ENCODE assay signal across 11 mouse cellular contexts in the genomic region with DNA sequence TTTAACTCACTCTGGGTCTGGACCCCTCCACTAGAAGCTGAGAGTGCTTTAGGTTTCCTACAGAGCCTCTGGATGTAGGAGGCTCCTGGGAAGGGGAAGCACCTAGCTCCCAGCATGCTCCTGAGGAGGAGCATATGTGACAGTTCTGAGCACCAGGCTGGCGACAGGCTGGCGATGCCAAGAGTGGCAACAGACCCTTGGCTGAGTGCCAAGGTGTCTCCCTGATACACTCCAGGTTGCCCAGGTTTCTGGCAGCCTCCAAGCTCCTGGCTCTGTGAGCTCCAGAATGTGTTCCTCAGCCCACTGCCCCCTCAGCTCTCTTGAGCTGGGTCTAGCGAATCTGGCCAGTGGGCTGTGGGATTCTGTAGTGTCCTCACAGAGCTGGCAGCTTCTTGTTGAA. TPM values are rescaled to one million over a fixed set of nuclear protein-coding genes. Genes with fewer than 3 reads are reported as not detected.
DNase-seq lines count a peak whose midpoint lies in the region; ATAC-seq lines count a peak whose summit lies in the region.
"Had no signal": no experiment of that assay in that cellular context is flagged by ENCODE, and none has a peak within 500 bp of the region (broad histone marks: within the 10 kb centered on the region; RNA-seq: fewer than 3 reads in every experiment).

No protein-coding gene starts in this region.

- no peak overlapping the region for H3K4me3 ChIP-seq in lung, embryonic 15.5 days
- no peak overlapping the region for H3K4me3 ChIP-seq in hindbrain, embryonic 16.5 days (ENCODE audit: low read length)
- H3K4me3 ChIP-seq: limb, embryonic 15.5 days had no signal

- H3K27me3 ChIP-seq in lung, embryonic 15.5 days: peaks cover 13% of the 10 kb centered on the region; the same call in 1 of the 2 replicates
- no peaks in the 10 kb centered on the region; the same call in 1 of the 2 replicates for H3K27me3 ChIP-seq in hindbrain, embryonic 16.5 days (replicated peaks; ENCODE audit: control insufficient read depth, insufficient read depth, low read length)

- H3K36me3 ChIP-seq in lung, embryonic 15.5 days: no peaks in the 10 kb centered on the region
- H3K36me3 ChIP-seq in hindbrain, embryonic 16.5 days (ENCODE audit: control insufficient read depth, insufficient read depth, low read length): no peaks in the 10 kb centered on the region
- H3K36me3 ChIP-seq: limb, embryonic 15.5 days had no signal

- peak; percentile 18; the same call in 1 of the 2 replicates for ATAC-seq in frontal cortex, adult (ENCODE audit: low TSS enrichment)
- ATAC-seq in lung, embryonic 15.5 days (ENCODE audit: borderline replicate concordance, extremely low read depth, low FRiP score, low TSS enrichment): no peak
- no peak for ATAC-seq in hindbrain, embryonic 16.5 days
- ATAC-seq in inflammation-experienced regulatory T-cells, adult 6 months: no peak

- H3K27ac ChIP-seq in lung, embryonic 15.5 days: peak overlapping the region; percentile 37; the same call in 1 of the 2 replicates
- no peak overlapping the region for H3K27ac ChIP-seq in hindbrain, embryonic 16.5 days (ENCODE audit: low read depth, low read length)
- H3K27ac ChIP-seq: limb, embryonic 15.5 days had no signal

- WGBS in lung, embryonic 15.5 days: 17% methylated on average over 3 of the region's 3 CpGs
- 54% methylated on average over 3 of the region's 3 CpGs for WGBS in hindbrain, embryonic 16.5 days

- no peak overlapping the region for H3K4me2 ChIP-seq in lung, embryonic 15.5 days
- H3K4me2 ChIP-seq in hindbrain, embryonic 16.5 days (ENCODE audit: low read length): no peak overlapping the region
- H3K4me2 ChIP-seq: limb, embryonic 15.5 days had no signal

- H3K9ac ChIP-seq in lung, embryonic 15.5 days: no peak overlapping the region
- H3K9ac ChIP-seq in hindbrain, embryonic 16.5 days (ENCODE audit: low read depth, low read length): peak overlapping the region; percentile 45; the same call in 1 of the 2 replicates

- H3K4me1 ChIP-seq in lung, embryonic 15.5 days: peaks cover 15% of the 10 kb centered on the region; the same call in 1 of the 2 replicates
- peaks cover 24% of the 10 kb centered on the region for H3K4me1 ChIP-seq in hindbrain, embryonic 16.5 days (ENCODE audit: control insufficient read depth, insufficient read depth, low read depth, low read length)

- DNase-seq in frontal cortex, postnatal 14 days (ENCODE audit: low spot score in 2 of 2): no peak
- no peak for DNase-seq in lung, postnatal 4 days
- peak; percentile 85 to 92 for DNase-seq in cerebellum, postnatal 10 days
- no peak for DNase-seq in urinary bladder, postnatal 25 days (ENCODE audit: low spot score)
- DNase-seq: kidney, postnatal 10 days had no signal

- no peaks in the 10 kb centered on the region for H3K9me3 ChIP-seq in lung, embryonic 15.5 days
- H3K9me3 ChIP-seq in hindbrain, embryonic 16.5 days (ENCODE audit: control insufficient read depth, low read length): no peaks in the 10 kb centered on the region
- H3K9me3 ChIP-seq: limb, embryonic 15.5 days had no signal

RNA-seq across cellular contexts. Expression of gene Sstr3, which starts 2.9 kb away (rescaled TPM):
- 0.05 TPM in 1 of 2 replicates, not detected in the other for polyA plus RNA-seq in lung, embryonic 15.5 days (2015; fragmentation: Nextera tagmentation; extraction: Ambion mirVana)
- 0.95 and 1.1 TPM in 2 replicates for polyA plus RNA-seq in hindbrain, embryonic 16.5 days (2015; fragmentation: Nextera tagmentation; extraction: Ambion mirVana)
- under 1 TPM in 1 of 3 experiments, not detected in 2; 0.17 TPM for polyA plus RNA-seq in inflammation-experienced regulatory T-cells, adult 6 months (2017; shearing (Covaris generic))
- polyA plus RNA-seq: C2C12 had no signal

RNA-seq across cellular contexts. Expression of gene C1qtnf6, which starts 10.4 kb away (rescaled TPM):
- polyA plus RNA-seq in lung, embryonic 15.5 days (2015; fragmentation: Nextera tagmentation; extraction: Ambion mirVana): 31.1 and 33.1 TPM in 2 replicates
- polyA plus RNA-seq in hindbrain, embryonic 16.5 days (2015; fragmentation: Nextera tagmentation; extraction: Ambion mirVana): 9.9 and 11.6 TPM in 2 replicates
- polyA plus RNA-seq in inflammation-experienced regulatory T-cells, adult 6 months (2017; shearing (Covaris generic)): 10 to 100 TPM in 1 of 3 experiments, 1 to 10 TPM in 2; 7.7 to 24.3 (median 8.0) TPM

RNA-seq across cellular contexts. Expression of gene Rac2, which starts 31.0 kb away (rescaled TPM):
- 17.5 and 27.3 TPM in 2 replicates for polyA plus RNA-seq in lung, embryonic 15.5 days (2015; fragmentation: Nextera tagmentation; extraction: Ambion mirVana)
- polyA plus RNA-seq in hindbrain, embryonic 16.5 days (2015; fragmentation: Nextera tagmentation; extraction: Ambion mirVana): 4.0 and 5.7 TPM in 2 replicates
- polyA plus RNA-seq in inflammation-experienced regulatory T-cells, adult 6 months (2017; shearing (Covaris generic)): 1,000 to 10,000 TPM; 2,973 to 4,396 (median 4,109) TPM
- polyA plus RNA-seq: C2C12 had no signal

RNA-seq across cellular contexts. Expression of gene Il2rb, which starts 46.5 kb away (rescaled TPM):
- 0.25 and 1.3 TPM in 2 replicates for polyA plus RNA-seq in lung, embryonic 15.5 days (2015; fragmentation: Nextera tagmentation; extraction: Ambion mirVana)
- 0.26 and 0.37 TPM in 2 replicates for polyA plus RNA-seq in hindbrain, embryonic 16.5 days (2015; fragmentation: Nextera tagmentation; extraction: Ambion mirVana)
- 100 to 1,000 TPM; 427 to 674 (median 450) TPM for polyA plus RNA-seq in inflammation-experienced regulatory T-cells, adult 6 months (2017; shearing (Covaris generic))

RNA-seq across cellular contexts. Expression of gene Cyth4, which starts 55.2 kb away (rescaled TPM):
- 10.7 and 13.0 TPM in 2 replicates for polyA plus RNA-seq in lung, embryonic 15.5 days (2015; fragmentation: Nextera tagmentation; extraction: Ambion mirVana)
- 6.2 and 6.4 TPM in 2 replicates for polyA plus RNA-seq in hindbrain, embryonic 16.5 days (2015; fragmentation: Nextera tagmentation; extraction: Ambion mirVana)
- 100 to 1,000 TPM; 236 to 339 (median 298) TPM for polyA plus RNA-seq in inflammation-experienced regulatory T-cells, adult 6 months (2017; shearing (Covaris generic))

Comparison
In these comparisons a context has a peak if more than half of its experiments do, and no peak if none do; other contexts are left out.
1. DNase-seq: peak in cerebellum, postnatal 10 days (2 of 2); none in frontal cortex, postnatal 14 days (0 of 2), lung, postnatal 4 days (0 of 2) and urinary bladder, postnatal 25 days (single experiment).
2. RNA of gene Rac2, which starts 31.0 kb away (polyA plus RNA-seq): 2,973 to 4,396 TPM in inflammation-experienced regulatory T-cells, adult 6 months; 17.5 to 27.3 TPM in lung, embryonic 15.5 days and 4.0 to 5.7 TPM in hindbrain, embryonic 16.5 days; every median in the first group is over 100 times any median in the second.